Mouse (Mus musculus): ENCODE results near the gene Slc7a6os.

Gene Slc7a6os

GRCm38 (mm10) chr8:106177594-106177993, 33.1 kb downstream of the Slc7a6os start:
- no peak for DNase-seq (ENCODE audit: low spot score in 2 of 2)

- DNase-seq (ENCODE audit: low spot score in 2 of 2), result no peak
Measured at GRCm38 (mm10) chr8:106176891-106177290, 33.8 kb downstream of the Slc7a6os start.

GRCm38 (mm10) chr8:106173566-106173965, 37.2 kb downstream of the Slc7a6os start:
- DNase-seq (ENCODE audit: low spot score in 2 of 2), result no peak

- DNase-seq (ENCODE audit: low spot score in 2 of 2), result no peak
Measured at GRCm38 (mm10) chr8:106169934-106170480, 40.7 kb downstream of the Slc7a6os start.

GRCm38 (mm10) chr8:106169017-106169933, 41.5 kb downstream of the Slc7a6os start:
- peak; percentile 28 to 74 for DNase-seq (ENCODE audit: low spot score in 2 of 2)

GRCm38 (mm10) chr8:106168356-106169016, 42.2 kb downstream of the Slc7a6os start, which contains the start of gene Slc7a6:
Gene Slc7a6, plus strand, starts transcription at chr8:106168857.
- peak; percentile 81 to 93 for DNase-seq (ENCODE audit: low spot score in 2 of 2)

- DNase-seq (ENCODE audit: low spot score in 2 of 2), result peak; percentile 67 to 88
Measured at GRCm38 (mm10) chr8:106165460-106165859, 45.3 kb downstream of the Slc7a6os start.

- no peak for DNase-seq (ENCODE audit: low spot score in 2 of 2)
Measured at GRCm38 (mm10) chr8:106163251-106163650, 47.5 kb downstream of the Slc7a6os start.

- no peak for DNase-seq (ENCODE audit: low spot score in 2 of 2)
Measured at GRCm38 (mm10) chr8:106159876-106160275, 50.9 kb downstream of the Slc7a6os start.

- no peak for DNase-seq (ENCODE audit: low spot score in 2 of 2)
Measured at GRCm38 (mm10) chr8:106158381-106158780, 52.4 kb downstream of the Slc7a6os start.

GRCm38 (mm10) chr8:106157419-106157818, 53.3 kb downstream of the Slc7a6os start:
- DNase-seq (ENCODE audit: low spot score in 2 of 2), result no peak

- DNase-seq (ENCODE audit: low spot score in 2 of 2), result no peak
Measured at GRCm38 (mm10) chr8:106152876-106153275, 57.9 kb downstream of the Slc7a6os start.

- DNase-seq (ENCODE audit: low spot score in 2 of 2), result no peak
Measured at GRCm38 (mm10) chr8:106151041-106151440, 59.7 kb downstream of the Slc7a6os start.

Measured in spleen, postnatal 4 days (tissue).